Mouse (Mus musculus): ENCODE measurements around the gene Abcc6.
"Not testable (repeated sequence)": the region's sequence is repeated elsewhere in the genome, so short reads cannot be mapped to it uniquely, and the experiment has no call there.

Gene Abcc6

DNA sequence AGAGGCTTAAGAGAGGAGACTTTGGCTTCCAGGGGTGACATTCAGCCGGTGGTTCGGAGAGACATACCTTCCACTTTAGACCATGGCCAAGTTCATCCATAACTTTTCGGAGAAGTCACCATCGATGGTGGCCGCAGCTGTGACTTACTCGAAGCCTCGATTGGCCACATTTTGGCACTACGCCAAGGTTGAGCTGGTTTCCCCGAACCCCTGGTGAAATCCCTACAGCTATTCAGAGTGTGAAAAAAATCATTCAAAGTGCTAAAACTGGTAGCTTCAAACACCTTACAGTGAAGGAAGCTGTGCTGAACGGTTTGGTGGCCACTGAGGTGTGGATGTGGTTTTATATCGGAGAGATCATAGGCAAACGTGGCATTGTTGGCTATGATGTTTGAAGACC, 96.3 kb downstream of the Abcc6 start:
- DNase-seq (ENCODE audit: low spot score), result not testable (repeated sequence)

DNA sequence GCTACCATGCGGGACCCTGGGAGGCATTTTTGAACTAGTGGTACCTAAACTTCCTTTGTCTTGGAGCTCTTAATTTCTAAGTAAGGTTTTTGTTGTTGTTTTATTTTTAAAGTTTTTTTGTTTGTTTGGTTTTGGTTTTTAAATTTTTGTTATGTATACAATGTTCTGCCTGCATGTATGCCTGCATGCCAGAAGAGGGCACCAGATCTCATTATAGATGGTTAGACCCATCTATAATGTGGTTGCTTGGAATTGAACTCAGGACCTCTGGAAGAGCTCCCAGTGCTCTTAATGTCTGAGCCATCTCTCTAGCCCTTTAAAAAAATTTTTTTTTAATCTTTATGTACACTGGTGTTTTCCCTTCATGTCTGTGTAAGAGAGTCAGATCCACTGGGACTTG, 100.4 kb downstream of the Abcc6 start:
- DNase-seq (ENCODE audit: low spot score), result no peak

DNA sequence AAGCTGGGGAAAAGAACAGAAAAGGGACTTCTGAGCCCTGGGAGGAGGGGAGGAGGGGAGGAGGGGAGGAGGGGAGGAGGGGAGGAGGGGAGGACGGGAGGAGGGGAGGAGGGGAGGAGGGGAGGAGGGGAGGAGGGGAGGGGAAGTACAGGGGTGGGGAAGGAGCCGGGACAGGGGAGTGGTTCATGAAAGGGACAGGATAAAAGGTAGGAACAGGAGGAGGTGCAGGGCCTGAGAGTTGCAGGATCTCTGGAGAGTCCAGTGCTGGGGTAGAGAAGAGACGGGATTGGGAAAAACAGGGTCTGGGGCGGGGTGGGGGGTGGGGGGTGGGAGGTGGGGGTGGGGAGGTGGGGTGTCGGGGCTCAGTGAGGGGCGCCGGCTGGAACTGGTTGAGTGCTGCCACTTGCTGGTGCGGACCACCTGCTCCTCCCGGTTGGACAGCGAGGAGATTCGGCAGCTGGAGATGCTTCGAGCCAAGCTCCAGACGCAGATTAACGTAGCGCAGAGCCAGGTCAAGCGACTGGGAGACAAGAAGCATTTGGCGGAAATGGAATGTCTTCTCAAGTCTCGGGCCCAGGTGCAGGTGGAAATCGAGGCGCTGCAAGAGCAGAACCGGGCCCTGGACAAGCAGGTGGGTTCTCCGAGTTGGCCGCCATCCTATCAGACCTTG, 101.3 kb downstream of the Abcc6 start:
- no peak for DNase-seq (ENCODE audit: low spot score)

DNA sequence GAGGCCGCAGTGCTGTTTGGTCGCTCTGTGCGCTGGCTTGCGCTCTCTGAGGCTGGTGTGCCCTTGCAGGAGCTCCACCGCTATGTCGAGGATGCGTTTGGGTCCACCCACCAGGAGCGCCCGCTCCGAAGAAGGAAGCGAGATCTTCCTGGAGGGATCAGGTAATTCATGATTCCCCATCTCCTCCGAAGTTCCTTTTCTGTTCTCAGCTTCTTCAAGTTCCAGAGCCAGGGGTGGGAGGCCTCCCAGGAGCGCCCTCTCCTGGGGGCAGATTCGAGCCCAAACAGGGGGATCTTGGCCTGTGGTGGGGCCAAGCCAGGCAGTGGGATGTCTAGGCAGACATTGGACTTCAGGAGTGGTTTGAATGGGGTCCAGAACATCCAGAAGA, 105.7 kb downstream of the Abcc6 start:
- no peak for DNase-seq (ENCODE audit: low spot score)

DNA sequence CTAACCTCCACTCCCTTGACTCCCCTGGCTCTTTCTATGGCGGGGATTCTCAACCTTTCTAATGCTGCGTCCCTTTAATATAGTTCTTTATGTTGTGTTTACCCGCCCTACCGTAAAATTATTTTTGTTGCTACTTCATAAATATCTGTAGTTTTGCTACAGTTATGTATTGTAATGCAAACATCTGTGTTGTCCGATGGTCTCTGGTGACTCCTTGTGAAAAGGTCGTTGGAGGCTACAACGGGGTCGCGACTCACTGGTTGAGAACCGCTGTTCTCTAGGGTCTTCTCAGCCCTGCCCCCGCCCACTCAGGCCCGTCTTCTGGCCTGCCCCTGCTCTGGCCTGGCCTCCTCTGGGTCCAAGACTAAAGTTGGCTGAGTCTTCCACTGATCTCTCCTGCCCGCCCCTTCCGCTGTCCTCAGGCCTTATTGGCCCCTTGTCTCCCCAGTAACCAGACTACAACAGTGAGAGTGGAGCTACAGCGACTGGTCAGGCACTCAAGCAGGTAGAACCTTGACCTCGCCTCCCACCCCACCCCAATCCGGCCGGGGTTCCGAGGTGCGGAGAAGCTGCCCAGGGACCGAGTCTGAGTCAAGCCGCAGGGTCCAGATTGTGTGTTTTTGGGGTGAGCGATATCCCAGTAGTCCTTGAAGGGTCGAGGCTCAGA, 106.2 kb downstream of the Abcc6 start, which contains the start of gene Ccdc114:
Gene Ccdc114 (plus strand): TSS at position 311 of the 667 bp plus-strand sequence.
- DNase-seq (ENCODE audit: low spot score), result peak; percentile 85

DNA sequence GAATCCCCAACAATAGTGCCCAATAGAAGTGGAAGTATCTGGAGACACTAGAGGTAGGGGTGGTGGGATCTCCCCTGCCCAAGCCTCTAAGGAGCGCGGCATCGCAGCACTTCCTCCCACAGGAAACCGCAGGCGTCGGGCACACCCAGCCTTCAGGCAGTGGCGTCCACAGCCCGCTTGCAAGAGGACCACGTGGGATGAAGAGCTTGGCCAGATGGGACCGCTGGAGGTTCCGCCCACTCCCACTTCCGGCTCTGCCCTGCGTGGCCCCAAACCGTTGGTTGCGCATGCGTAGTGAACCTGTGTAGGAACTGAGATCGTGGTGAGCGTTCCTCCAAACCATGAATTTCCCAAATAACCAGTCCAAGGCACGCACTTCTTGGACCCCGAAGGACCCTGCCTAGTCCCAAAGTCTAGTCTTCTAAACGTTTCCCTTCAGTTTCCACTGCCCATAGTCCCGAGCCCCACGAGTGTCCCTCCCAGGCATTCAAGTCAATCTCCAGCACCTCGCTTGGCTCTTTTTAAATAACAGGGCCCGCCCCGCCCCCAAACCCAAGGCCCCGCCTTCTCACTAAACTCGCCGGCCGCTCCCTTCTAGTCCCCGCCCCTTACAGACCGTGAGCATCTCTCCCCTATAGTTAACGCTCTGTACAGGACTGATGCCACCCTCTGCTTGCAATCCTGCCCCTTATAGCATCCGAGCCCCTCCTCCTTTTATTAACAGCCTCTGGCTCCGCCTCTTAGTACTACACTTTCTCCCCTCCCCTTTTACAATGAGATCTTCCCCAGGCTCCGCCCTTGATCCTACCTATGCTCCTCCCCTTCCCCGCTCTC, 107.0 kb downstream of the Abcc6 start:
- peak; percentile 91 for DNase-seq (ENCODE audit: low spot score)

DNA sequence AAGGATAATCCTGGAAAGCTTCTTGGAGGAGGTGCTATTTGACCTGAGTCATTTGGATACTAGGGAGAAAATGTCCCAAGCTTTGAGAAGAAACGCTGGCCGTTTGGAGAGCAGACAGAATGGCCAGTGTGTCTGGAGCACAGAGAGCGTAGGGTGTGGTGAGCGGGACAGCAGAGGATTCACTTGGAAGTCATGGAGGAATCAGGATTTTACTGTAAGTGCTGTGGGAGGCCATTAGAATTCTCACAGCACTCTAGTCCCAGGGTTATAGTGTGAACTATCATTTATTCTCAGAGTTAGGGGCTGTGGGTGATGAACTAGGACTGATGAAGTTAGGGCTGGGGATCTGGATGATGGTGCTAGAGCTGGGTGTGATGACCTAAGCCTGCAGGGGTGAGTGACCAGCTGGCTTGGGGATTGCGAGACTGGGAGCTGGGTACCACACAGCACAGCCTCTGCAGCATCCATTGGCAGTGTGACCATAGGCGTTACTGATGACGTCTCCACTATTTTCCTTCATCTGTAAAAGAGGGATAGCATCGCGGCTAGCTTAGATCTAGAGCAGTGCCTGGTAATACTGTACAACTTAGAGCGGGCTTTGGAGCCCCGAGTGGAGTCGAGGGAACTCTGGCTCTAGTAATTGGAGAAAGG, 108.0 kb downstream of the Abcc6 start:
- no peak for DNase-seq (ENCODE audit: low spot score)

DNA sequence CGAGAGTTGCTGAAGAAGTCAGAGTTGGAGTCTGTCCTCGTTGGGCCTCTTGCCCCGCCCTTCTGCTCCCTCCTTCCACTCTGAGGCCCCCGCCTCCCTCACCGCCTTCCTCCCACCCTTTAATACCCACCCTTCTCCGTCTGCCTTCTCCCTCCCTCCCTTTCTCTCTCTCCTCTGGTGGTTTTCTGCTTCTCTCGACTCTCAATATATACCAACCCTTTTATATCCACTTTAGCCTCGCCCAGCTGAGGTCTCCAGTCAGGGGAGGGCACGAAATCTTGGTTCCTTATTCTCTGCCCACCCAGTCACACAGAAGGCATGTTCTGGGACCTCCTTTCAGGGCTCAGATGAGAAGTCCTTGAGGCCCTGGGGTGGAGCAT, 108.9 kb downstream of the Abcc6 start, which contains the start of gene Emp3:
Gene Emp3 (minus strand): TSS at position 163 of the 380 bp plus-strand sequence.
- DNase-seq (ENCODE audit: low spot score), result no peak

DNA sequence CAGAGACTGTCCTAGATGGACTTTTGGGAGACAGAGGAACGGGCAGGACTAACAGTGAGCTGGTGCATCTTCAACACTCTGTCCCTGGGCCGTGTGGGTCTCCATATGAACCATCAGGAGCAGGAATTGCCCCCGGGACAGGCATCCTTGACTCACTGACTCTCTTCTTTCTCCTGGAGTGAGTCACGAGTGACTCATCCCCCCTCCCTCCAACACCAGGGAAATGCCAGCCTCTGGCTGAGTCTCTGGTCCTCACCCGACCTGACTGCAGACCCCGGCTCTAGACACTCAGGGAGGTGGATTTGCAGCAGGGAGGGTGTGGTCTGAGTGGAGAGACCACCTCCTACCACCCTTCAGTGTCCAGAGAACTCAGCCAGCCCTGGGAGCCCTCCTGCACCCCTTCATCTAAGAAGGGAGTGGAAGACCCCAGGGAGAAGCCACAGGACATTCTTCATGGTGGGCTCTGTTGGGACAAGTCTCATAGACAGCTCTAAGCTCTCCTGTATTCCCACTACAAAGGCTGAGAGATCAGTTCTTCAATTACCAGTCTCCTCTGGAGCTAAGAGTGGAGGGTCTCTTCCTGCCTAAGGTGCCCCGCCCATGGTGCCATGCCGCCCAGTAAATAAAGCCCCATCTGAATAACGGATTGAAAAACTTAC, 109.4 kb downstream of the Abcc6 start:
- no peak for DNase-seq (ENCODE audit: low spot score)

DNA sequence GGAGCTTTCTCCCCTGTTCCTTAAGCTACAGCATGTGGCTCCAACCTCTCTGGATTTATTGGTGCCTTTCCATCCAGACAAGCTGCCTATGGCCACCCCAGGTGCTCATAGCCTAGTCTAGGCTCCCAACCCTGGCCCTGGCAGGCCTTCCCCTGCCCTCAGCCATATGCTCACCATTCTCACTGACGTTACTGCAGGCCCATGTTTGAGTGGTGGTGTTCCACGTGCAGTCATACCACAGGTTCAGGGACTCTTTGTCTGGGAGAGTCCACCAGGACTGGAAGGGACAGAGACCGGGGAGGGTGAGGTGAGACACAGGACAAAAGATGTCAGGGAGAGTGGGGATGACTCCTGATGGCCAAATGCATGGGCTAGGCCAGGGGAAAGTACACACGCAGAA, 110.3 kb downstream of the Abcc6 start:
- DNase-seq (ENCODE audit: low spot score), result no peak

DNA sequence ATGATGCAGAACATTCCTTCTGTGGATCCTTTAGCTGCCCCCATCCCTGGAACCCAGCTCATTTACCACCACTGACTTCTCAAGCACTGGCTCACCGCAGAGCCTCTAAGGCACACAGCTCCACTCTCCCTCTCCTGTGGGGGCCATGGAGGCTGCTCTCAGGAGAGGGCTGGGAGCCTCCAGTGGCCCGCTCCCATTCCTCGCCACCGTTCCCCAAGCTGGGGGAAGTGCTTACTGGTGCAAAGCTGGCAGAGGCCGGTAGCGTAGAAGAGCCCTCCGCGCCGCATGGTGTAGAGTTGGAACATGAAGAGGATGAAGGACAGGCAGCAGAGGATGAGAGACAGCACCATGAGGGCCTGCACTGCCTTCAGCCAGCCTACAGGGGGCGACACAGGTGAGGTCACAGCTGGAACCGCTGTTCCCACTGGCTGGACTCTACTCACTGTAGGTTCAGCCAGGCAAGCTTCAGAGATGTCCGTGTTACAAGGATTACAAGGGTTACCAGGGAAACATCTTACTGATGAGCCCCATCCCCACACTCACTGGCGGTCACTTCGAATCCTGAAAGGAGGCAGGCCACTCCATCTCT, 110.9 kb downstream of the Abcc6 start:
- no peak for DNase-seq (ENCODE audit: low spot score)

DNA sequence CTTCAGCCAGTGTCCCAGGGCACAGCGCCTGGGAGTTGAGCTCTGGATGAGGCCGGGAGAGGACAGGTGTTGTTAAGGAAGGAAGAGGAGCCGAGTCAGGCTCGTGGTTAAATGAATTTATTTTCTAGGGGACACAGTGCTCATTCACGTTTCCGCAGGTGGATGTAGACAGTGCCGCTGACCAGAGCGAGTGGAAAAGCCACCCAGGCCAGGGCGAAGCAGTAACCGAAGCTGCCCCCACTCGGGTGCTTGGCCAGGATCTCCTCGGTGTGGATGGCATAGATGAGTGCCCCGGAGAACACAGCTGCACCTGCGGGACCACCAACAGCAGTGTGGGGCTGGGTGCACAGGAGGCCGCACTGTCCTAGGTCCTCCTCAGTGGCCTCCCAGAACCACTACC, 112.2 kb downstream of the Abcc6 start:
- DNase-seq (ENCODE audit: low spot score), result no peak

All from yolk sac, embryonic 10.5 days (tissue).